Mouse (Mus musculus) erythroblast, embryonic 14.5 days (primary cell): ENCODE measurements around the gene Add3.

ENCODE experiments used
- GATA1 ChIP-seq: IDR thresholded peaks from 2 replicates; pipeline ENCODE4 v1.6.1; 2012; ENCODE audit warnings: low read length, inconsistent platforms, mixed read lengths
- TAL1 ChIP-seq: IDR thresholded peaks from 3 replicates; pipeline ENCODE4 v1.6.1; 2012; ENCODE audit warnings: low read length, inconsistent platforms, mixed read lengths

DNA sequence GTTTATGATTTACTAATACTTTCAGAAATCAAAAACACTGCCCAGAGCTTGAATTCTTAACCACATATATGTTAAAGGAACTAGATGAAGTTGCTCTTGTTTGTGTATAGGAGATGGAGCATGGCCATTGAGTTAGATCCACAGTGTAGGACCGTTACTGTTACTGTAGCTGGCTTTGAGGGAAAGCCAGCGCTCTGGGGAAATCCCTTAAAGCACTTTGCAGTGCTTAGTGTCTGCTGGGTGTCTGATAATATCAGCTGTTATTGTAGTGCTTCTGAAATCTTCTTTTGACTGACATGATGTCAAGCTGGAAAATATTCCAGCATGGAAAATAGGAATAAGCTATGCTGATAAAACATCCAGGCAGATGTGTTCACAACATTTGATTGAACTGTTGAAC, 33.8 kb downstream of the Add3 start:
- TF ChIP-seq GATA1 (no peak), TAL1 (no peak)
